Mouse (Mus musculus) lung, postnatal 14 days (tissue): ENCODE measurements around the gene Oosp1.

ENCODE experiments used
- DNase-seq: peaks from one replicate; pipeline ENCODE4 v3.0.0; 2021

Oosp1 gene

DNA sequence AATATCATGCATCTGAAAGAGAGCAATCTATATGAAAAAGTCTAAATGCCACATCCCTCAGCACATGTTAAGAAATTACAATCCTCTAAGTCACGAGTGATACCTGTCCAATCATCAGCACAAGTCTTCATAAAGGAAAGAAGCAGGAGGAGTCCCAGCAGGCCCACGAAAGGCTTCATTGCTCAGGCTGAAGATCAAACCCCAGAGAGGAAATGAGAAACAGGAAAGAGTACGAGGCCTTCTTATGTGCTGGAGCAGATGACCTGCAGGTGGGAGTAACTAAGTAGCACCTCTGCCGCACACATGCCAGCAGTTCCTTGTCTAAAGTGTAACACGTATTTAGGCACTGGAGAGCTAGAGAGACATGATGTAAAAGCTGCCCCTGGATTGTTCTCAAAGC lies at the start of gene Oosp1:
Oosp1 (minus strand) TSS at position 312 of the 400 bp plus-strand sequence.
- DNase-seq = no peak

GRCm38 (mm10) chr19:11736455-11736854 lies 45.5 kb upstream of the Oosp1 start:
- DNase-seq = no peak

GRCm38 (mm10) chr19:11730278-11730677 lies 39.3 kb upstream of the Oosp1 start:
- no peak for DNase-seq

DNA sequence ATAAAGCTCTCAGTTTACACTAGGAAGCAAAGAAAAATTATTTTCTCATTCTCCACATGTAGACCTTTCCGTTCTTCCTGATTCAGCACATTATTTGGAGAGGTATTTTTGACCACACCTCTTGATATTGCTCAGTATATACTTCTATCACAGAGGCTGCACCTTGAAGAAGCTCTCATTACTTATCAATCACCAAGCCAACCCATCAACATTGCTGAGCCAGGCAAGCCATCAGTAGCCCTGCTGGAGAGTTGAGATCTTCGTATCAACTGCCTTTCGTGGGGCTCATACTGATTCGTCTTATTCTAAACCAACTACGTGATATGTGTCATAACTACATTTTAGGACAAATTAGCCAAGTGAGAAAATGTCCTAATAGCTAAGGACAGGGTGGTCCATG lies 36.4 kb upstream of the Oosp1 start:
- DNase-seq = no peak

DNA sequence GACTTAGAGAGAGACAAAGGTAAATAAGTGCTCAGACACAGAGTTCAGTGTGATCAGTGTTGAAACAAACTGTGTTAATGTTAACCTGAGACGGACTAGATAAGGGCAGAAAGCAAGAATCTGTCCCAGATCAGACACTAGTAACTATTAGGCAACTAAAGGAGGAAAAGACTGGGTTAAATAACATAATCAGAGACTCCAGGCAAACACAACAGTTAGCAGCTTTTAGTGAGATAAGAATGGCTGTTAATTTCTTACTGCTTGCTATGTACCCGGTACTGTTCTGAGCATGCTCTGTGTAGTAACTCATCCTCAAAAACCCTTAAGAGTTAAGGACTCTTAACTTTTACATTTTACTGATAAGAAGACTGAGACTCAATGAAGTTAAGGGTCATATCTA lies 35.0 kb upstream of the Oosp1 start:
- DNase-seq = no peak

DNA sequence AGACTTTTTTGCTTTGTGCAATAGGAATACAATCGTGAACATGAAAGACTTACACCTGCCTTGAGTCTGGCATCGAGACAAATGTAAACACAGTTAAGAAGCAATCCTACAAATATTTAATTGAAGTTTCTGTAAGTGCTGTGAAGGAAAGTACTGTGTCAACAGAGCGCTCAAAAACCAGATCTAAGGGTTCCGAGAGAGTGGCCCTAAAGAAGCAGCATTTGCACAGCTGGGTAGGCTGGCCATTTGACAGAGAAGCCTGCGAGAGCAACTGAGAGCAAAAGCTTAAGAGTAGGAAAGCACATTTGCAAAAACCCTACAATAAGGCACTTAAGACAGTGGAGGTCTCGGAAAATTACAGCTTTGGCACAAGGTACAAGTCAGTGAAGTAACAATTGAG lies 33.3 kb upstream of the Oosp1 start:
- peak; percentile 33 for DNase-seq

- DNase-seq = no peak
These were observed 32.9 kb upstream of the Oosp1 start for GRCm38 (mm10) chr19:11723870-11724269.

GRCm38 (mm10) chr19:11720071-11720470 lies 29.1 kb upstream of the Oosp1 start:
- DNase-seq = no peak

GRCm38 (mm10) chr19:11712451-11712850 lies 21.5 kb upstream of the Oosp1 start:
- DNase-seq = no peak

GRCm38 (mm10) chr19:11698342-11698741 lies 7.4 kb upstream of the Oosp1 start:
- no peak for DNase-seq

DNA sequence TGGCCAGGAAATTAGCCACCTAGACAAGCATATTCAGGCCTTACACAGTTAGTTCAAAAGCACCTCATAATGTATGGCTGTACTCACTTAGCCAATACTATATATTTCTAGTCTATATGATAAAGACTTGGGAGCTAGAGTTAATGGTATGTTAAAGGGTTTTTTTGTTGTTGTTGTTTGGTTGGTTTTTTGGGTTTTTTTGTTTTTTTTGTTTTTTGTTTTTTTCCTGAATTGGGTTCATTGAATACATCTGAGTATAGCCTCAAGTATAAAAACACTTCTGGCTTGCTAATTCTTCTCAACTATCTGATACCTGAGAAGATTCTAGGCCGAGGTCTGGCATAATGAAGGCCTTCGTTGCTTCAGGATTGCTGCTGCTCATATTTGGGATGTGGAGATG lies 5.8 kb upstream of the Oosp1 start, which contains the start of gene Oosp3:
Oosp3 (plus strand) TSS at position 301 of the 400 bp plus-strand sequence.
- no peak for DNase-seq

GRCm38 (mm10) chr19:11691454-11691853 lies 504 bp upstream of the Oosp1 start:
- DNase-seq = no peak

- no peak for DNase-seq
These were observed 29.4 kb downstream of the Oosp1 start for GRCm38 (mm10) chr19:11661562-11661961.

DNA sequence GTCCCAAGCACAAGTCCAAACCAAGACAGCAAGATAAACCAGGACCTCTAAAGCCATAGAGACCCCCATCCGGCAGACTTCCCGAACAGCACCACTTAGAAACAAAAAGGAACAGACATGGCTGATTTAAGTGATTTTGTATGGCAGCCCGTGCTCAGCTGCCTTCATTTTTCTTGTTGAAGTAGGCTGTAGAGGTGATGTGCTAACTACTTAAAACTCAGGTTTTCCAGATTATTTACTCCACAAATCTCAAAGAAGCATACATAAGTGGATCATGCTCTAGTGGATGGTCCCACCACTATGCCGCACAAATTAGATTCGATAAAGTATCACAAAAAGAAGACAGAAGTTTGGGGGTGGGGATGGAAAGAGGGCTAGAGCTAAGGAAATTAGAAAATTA lies 30.5 kb downstream of the Oosp1 start, which contains the start of gene Oosp2:
Oosp2 (minus strand) TSS at position 101 of the 400 bp plus-strand sequence.
- DNase-seq = no peak

DNA sequence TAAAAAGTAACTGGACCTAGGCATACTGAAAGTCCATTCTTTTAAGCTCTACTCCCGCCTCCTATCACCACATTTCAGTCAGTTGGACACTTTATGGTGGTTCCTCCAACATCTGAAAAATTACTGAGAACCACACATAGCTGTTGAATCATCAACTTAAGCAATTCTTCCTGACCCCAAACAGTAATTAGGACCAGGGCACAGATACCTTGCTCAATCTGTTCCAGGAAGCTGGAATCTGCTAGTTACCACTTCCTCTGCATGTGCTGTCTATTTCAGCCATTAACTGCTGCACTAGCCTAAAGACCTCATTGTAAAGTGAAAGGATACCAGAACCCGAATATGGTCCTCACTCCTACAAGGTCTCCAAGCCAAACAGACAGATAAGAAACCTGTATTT lies 31.8 kb downstream of the Oosp1 start:
- DNase-seq = no peak

DNA sequence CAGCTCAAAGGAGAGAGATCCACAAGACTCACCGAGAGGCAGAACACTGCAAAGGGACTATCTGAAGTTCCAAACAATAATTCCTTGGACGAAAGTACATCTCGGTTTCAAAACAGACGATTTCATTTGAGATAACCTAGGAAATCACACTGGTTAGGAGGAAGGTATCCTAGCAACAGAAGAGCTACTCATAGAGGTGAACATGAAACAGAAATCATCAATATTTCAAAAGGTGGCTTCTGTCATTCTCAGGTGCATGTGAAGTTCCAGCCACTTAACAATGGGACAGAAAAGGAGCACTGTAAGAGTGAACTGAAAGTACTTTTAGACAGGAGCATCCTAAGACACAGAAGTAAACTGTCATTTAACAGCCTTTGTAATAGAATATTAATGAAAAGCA lies 41.4 kb downstream of the Oosp1 start:
- DNase-seq = no peak

DNA sequence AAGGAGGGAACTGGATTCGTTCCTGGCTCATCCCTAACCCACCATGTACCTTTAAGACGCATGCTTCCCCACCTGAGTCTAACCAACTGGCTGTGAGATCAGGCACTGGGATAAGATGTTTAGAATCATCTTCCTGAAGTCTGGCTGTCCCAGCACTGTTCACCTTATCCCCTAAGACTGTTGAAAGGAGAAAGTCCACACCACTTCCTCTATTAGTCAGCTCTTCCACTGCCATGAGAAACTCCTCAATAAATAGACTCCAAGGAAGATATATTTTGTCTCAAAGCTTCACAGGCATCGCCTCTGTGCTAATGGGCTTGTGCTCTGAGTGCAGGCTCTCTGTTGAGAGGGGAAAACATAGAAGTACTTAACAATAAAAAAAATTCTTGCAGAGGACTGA lies 44.8 kb downstream of the Oosp1 start:
- DNase-seq = no peak

DNA sequence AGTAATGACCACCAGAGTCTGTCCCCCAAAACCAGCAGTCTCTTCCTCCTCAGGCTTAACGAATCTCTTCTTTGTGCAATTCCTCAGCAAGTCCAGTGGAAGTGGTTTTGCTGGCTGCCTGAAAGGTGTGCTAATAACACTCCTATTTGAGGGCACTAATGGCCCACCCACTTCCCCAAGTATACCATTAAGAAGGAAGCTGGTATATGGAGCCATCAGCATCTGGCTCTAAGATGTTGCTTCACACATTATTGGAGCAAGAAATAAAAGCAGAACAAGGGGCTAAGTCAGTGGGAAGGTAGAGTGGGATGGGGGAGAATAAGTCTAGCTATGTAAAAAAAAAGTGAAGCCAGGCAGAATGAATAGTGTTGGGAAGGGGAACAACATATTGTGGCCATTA lies 50.2 kb downstream of the Oosp1 start, which contains the start of gene Ms4a3:
Ms4a3 (minus strand) TSS at position 120 of the 400 bp plus-strand sequence.
- DNase-seq = no peak

- DNase-seq = no peak
These were observed 51.9 kb downstream of the Oosp1 start for GRCm38 (mm10) chr19:11639038-11639437.

DNA sequence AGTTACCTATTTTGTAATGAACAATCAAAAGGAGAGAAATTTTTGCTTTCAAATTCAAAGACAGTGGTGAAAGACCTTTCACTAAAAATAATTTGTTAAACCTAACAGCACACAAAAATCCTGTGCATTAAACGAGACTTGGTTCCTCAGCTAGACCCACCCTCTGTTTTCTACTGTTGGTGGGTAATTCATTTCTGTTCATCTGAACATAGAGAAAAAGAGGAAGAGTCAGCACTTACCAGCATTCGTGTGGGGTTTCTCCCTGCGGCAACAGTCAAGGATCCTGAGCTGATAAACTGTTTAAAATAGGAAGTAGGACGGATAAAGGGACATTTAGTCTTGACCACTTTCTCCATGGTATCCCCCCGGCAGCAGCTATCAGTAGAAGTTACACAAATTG lies 55.4 kb downstream of the Oosp1 start:
- DNase-seq = no peak

- DNase-seq = no peak
These were observed 56.6 kb downstream of the Oosp1 start for GRCm38 (mm10) chr19:11634330-11634729.

DNA sequence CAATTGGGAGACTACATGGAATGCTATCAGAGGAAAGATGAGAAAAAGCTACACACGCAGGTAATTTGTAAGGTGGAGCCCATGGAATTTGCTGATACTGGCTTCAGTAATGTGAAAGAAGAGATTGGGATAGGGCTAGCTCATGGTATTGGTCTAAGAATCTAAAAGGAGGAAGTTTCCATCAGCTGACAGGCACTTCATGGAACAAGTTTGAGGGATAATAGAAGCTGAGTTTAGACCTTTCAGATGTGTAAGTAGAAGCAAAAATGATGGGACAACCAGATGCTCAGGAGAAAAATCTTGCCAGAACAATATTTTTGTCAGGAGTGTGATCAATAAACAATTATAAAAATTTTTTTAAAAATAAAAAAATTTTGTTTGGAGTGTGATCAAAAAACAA lies 57.2 kb downstream of the Oosp1 start:
- no peak for DNase-seq

GRCm38 (mm10) chr19:11625231-11625630 lies 65.7 kb downstream of the Oosp1 start:
- no peak for DNase-seq

DNA sequence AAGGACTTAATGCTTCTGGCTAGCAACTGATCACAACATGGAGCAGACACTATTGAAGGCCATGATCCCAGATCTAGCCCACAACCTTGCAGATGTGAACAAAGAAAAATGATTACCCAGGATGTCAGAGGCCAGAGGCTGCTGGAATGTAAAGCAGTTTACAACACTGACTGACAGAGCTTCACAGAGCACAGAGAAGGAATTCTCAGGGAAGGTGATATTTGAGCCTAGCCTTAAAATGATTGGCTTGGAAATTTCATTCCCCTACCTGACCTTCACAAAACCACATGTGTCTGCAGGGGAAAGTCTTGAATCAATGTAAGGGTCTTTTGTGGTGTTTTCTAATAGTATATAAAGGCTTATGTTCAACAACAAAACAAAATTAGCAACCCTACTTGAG lies 66.2 kb downstream of the Oosp1 start:
- DNase-seq = no peak

DNA sequence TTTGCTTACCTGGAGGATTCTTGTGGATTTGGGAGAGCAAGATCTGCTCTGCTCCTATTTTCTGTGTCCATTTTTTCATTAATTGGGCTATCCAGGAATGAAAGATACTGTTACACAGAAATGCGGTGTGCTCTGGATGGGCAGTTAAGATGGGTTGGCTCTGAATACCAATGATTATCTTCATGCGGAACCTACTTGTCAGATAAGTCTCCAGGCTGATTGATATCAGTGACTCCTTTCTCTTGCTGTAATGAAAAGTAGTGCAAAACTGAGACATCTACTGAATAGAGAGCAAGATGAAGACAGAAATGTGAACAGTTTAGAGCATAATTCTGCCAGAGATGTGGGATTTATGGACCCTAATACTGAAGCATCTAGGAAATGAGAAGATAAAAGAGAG lies 67.4 kb downstream of the Oosp1 start, which contains the start of gene Ms4a2:
Ms4a2 (minus strand) TSS at position 169 of the 400 bp plus-strand sequence.
- no peak for DNase-seq

GRCm38 (mm10) chr19:11617983-11618382 lies 73.0 kb downstream of the Oosp1 start:
- no peak for DNase-seq
